Mouse (Mus musculus): ENCODE data around the gene Prl3d1.
"Not testable (repeated sequence)": the region's sequence is repeated elsewhere in the genome, so short reads cannot be mapped to it uniquely, and the experiment has no call there.

DNA sequence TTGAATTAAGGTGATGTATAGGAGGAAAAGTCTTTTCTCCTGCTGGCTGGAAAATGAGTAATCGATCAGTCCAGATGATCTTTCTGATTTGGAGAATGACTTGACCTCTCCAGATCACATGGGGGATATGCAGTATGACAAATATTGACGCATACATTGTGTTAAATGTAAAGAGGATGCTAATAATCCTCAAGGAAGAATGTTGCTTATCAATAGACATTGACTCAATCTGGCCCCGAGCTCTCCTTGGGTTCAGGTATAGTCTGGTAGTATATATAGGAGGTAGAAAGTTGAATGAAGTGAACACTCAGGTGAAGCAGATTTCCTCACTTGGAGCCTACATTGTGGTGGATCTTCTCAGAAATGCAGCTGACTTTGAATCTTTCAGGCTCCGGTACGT, at the start of gene Prl3d1:
- TF ChIP-seq CTCF (IDR thresholded peaks at IDR 0.05; ENCODE audit: control insufficient read depth, insufficient read depth, insufficient read length); USF1 (IDR thresholded peaks at IDR 0.05; ENCODE audit: low read depth); CEBPB (IDR thresholded peaks at IDR 0.05; ENCODE audit: low read depth); MYOG (IDR thresholded peaks at IDR 0.05; ENCODE audit: control insufficient read depth, extremely low read depth, insufficient read length): not testable (repeated sequence)
